Mouse (Mus musculus) right cerebral cortex, postnatal 14 days (tissue): Measurements from ENCODE around the gene Tpte.
A peak's percentile ranks its signal among the peaks of the same experiment; 100 is the strongest.

Experiments used
- DNase-seq: peaks from one replicate; pipeline ENCODE4 v3.0.0; 2022

Tpte gene

DNA sequence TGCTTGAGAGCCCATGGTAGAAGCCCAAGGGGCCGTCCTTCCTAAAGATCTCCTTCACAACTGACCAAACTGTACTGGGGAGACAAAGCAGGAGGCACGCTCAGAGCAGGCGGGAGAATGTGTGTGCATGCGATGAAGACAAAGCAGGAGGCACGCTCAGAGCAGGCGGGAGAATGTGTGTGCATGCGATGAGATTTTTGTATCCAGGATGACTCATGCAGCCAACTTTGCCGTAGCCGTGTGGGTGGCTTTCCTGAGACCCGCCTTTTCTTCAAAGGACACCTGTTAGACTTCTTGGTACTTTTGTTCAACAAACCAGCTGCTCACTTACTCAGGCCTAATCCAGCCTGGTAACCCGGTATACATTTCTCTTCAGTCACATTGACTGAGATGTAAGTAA, 97.7 kb downstream of the Tpte start:
- DNase-seq: no peak

GRCm38 (mm10) chr8:22382824-22383595, 99.8 kb downstream of the Tpte start:
- DNase-seq: no peak

GRCm38 (mm10) chr8:22385158-22385557, 101.9 kb downstream of the Tpte start:
- no peak for DNase-seq

DNA sequence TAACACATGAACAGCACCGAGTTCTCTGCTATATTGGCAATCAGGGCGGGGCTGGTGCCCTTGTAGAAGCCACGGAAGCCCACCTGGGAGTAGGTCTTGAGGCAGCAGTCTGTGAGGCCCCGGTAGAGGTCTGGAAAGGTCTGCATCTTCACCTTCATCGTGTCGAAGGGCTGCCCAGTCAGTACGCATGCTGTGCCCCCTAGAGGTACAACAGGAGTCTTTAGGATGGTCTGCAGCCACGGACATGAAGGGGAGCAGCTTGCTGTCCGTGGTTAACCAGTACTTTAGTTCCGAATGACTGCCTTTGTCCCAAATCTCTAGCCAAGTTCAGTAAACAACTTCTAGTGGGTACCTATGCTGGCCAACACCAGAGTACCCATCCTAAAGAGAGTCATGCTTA, 106.6 kb downstream of the Tpte start:
- no peak for DNase-seq

DNA sequence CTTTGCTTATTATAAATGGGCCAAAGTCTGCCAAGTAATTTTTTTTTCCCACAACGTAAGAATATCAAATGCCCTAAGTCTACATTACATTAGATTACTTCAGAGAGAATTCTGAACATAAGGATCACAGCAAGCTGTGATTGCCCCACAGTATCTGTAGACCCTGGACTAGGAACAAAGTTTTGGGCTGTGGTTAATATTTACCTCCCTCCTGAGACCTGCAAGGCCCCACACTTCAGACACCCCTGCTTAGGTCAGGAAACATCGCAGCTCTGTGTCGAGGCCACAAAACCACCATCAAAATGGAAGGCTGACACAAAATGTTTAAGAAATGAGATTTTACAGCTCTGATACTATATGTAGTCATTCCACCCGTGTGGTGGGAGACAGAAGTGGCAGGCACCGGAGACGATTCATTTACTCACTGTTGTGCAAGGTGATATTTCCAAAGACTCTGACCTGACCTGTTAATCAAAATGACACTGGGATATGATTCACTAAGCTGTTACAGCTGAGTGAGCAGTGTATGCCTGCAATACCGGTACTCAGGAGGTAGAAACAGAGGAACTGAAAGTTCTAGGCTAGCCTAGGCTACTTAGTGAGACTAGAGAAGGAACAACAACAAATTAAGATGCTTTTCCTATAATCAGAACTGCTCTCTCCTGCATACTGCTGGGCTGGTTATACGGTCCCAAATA, 107.7 kb downstream of the Tpte start:
- no peak for DNase-seq

GRCm38 (mm10) chr8:22394471-22394870, 111.2 kb downstream of the Tpte start:
- DNase-seq: no peak

DNA sequence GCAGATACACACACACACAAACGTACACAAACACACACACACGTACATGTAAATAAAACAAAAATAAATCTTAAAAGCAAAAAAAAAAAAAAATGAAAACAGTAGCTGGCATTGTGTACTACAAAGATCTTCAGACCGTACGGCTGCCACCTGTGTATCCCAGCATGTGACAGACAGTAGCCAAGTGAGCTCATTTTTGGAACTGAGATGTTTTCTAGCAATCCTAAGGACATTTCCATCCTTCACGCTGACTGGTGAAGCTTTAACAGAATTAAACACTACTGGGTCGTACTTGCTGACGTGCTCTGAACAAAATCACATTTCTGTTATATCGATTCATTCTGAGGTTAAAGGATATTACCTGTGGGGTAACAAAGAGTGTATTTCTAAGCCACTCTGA, 112.0 kb downstream of the Tpte start:
- no peak for DNase-seq

DNA sequence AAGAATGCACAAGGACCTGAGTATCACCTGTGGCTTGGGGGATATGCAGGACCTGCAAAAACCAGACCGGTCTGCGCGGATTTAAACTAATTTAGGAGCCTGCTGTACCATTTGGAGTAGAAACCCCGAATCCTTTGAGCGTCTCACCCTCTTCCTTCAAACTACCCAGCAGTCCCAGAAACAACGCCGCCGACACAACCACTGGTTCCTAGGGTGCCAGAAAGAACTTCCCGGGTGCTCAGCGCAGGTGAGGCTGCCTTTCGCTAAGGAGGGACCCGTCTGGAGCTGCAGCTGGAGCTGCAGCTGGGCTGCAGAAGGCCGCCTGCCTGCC, 114.5 kb downstream of the Tpte start:
- DNase-seq: no peak

DNA sequence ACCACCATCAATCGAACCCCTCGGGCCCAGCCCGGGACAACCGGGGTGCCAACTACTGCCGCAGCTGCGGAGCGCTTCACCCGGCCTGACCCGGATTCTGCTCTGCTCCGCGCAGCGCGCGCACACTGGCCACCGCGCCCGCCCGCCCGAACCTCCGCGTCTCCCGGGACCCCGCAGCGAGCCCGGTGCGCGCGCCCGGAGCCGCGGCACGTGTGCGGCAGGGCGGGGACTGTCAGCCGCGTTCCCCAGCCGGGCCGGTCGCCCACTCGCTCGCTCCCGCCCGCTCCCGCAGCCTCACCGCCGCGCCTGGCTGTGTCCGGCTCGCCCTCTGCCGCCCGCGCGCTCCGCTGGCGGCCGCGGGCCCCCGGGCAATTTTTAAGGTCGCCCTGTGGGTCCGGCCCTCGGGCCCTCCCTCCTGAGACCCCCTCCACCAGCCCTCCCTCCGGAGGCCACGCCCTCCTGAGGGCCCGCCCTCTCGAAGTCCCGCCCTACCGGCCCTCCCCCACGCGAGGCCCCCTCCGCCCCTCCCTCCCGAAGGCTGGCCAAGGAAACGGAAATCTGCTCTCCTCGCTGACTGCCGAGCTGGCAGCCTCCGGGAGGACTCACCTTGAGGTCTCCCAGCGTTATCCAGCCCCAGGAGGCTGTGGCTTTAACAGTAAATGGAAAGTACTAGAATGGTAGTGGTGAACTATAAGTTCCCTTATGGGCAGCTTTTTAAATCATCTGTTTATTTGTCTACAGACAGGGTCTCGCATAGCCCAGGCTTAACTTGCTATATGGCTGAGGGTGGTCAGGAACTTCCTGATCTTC, 115.1 kb downstream of the Tpte start, which contains the start of gene Slc25a15:
Gene Slc25a15, minus strand, starts transcription at position 456 of the 810 bp plus-strand sequence.
- peak; percentile 85 for DNase-seq

- no peak for DNase-seq
These were observed 116.1 kb downstream of the Tpte start for GRCm38 (mm10) chr8:22399285-22399880.

GRCm38 (mm10) chr8:22400593-22400992, 117.4 kb downstream of the Tpte start:
- no peak for DNase-seq

DNA sequence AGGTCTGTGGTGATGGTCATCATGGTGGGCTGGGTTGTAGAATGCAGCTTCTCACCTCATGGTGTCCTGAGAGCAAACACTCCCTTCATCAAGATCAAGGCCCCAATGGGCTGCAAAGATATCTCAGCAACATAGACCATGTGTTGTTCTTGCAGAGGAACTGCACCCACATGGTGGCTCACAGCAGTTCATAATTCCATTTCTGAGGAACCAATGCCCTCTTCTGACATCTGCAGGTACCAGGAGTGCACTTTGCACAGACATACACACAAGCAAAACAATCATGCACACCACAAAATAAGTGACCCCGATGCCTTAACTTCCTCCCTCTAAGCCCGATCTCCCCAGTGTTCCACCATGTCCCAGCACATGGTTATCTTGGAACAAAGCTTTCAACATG, 120.0 kb downstream of the Tpte start:
- DNase-seq: no peak

GRCm38 (mm10) chr8:22405733-22406132, 122.5 kb downstream of the Tpte start:
- no peak for DNase-seq

DNA sequence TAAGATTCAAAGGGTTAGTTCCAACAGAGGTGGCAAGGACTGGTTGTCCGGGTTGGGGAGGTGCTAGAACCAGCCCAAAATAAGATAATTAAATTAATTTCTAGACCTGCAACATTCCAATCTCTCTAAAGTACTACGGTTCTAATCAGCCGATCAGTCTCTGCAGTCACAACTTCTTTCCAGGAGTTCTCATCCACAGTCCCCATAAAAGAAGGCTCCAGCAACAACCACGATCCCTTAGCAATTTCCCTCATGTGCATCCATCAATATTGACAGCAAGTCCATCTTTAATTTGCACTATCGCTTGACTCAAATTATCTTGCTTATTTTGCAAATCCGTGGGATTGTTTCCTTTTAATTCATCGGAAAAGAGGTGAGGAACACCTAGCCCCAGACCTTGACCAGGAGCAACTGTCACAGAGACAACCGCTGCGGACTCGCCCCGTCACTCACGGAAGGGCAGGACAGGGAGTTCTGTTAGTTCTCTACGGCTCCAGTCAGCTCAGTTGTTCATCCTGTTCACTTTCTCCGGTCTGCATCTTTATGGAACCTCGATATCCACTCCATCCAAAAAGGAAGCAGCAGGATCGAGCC, 127.5 kb downstream of the Tpte start:
- no peak for DNase-seq

- DNase-seq: peak; percentile 66
These were observed 128.1 kb downstream of the Tpte start, which contains the start of gene Mrps31 for GRCm38 (mm10) chr8:22411282-22411702. TSS of gene Mrps31 (plus strand) at chr8:22411361.

DNA sequence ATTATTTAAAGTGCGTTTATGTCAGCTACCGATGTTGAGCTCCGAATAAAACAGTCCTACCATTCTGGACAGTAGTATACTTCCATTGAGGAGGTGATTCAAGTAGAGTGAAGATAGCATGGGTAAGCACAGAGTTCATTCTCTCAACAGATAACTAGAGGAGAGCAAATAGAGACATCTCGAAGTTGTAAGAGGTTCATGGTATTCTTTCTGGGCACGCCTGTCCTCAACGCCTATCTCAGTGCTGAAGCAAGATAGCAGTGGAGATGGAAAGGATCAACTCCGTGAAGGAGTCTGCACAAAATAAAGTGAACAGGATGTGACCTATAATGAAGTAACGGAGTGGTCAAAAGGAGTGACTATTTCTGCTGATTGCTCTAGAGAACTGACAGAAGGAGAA, 128.7 kb downstream of the Tpte start:
- DNase-seq: no peak
